Mouse (Mus musculus): ENCODE data around the gene Zxdc. TPM values are rescaled to one million over a fixed set of nuclear protein-coding genes. Genes with fewer than 3 reads are reported as not detected.

Zxdc gene
- polyA plus RNA-seq (2015; fragmentation: Nextera tagmentation; extraction: Ambion mirVana), result 2.6 and 2.7 TPM in 2 replicates

GRCm38 (mm10) chr6:90368976-90369724 is at the start of gene Zxdc:
Zxdc (plus strand) TSS chr6:90369492.
- Histone ChIP-seq H3K9me3 (replicated peaks) (no peaks in the 10 kb centered on the region), H3K4me2 (peak within 1 kb of the TSS; percentile 97), H3K9ac (peak within 1 kb of the TSS; percentile 87), H3K27ac (peak within 1 kb of the TSS; percentile 73), H3K27me3 (no peaks in the 10 kb centered on the region), H3K36me3 (peaks cover 16% of the 10 kb centered on the region), H3K4me3 (replicated peaks) (peak within 1 kb of the TSS; percentile 93), H3K4me1 (replicated peaks) (peaks cover 45% of the 10 kb centered on the region)
- WGBS (ENCODE audit: insufficient replicate concordance), result 4% methylated on average over 41 of the region's 41 CpGs
- peak; percentile 97 for DNase-seq
- ATAC-seq (ENCODE audit: low read depth), result peak; percentile 95

GRCm38 (mm10) chr6:90320429-90320828 is 48.9 kb upstream of the Zxdc start:
- H3K9ac ChIP-seq, result no peak overlapping the region
- 0 out of 2 replicates have a peak, but pooled peaks cover 6% of the 10 kb centered on the region for H3K27me3 ChIP-seq
- no peak overlapping the region for H3K4me2 ChIP-seq
- peaks cover 29% of the 10 kb centered on the region for H3K4me1 ChIP-seq (replicated peaks)
- DNase-seq (no peak), ATAC-seq (ENCODE audit: low read depth) (peak; percentile 72)
- peaks cover 10% of the 10 kb centered on the region; the same call in 1 of the 2 replicates for H3K36me3 ChIP-seq
- no peak overlapping the region for H3K4me3 ChIP-seq (replicated peaks)
- WGBS (ENCODE audit: insufficient replicate concordance), result 46% methylated on average over 5 of the region's 5 CpGs
- H3K9me3 ChIP-seq (replicated peaks), result no peaks in the 10 kb centered on the region
- peak overlapping the region; percentile 72 for H3K27ac ChIP-seq

GRCm38 (mm10) chr6:90321811-90322210 is 47.5 kb upstream of the Zxdc start:
- H3K4me1 ChIP-seq (replicated peaks), result peaks cover 32% of the 10 kb centered on the region
- H3K4me2 ChIP-seq, result no peak overlapping the region
- no peak overlapping the region for H3K9ac ChIP-seq
- 0 out of 2 replicates have a peak, but pooled peaks cover 6% of the 10 kb centered on the region for H3K27me3 ChIP-seq
- no peak for DNase-seq
- no peaks in the 10 kb centered on the region for H3K9me3 ChIP-seq (replicated peaks)
- H3K36me3 ChIP-seq, result no peaks in the 10 kb centered on the region
- H3K4me3 ChIP-seq (replicated peaks), result no peak overlapping the region
- ATAC-seq (ENCODE audit: low read depth), result no peak
- H3K27ac ChIP-seq, result peak overlapping the region; percentile 72
- WGBS (ENCODE audit: insufficient replicate concordance), result 33% methylated on average over 4 of the region's 4 CpGs

- DNase-seq (no peak), ATAC-seq (ENCODE audit: low read depth) (no peak)
- H3K4me3 ChIP-seq (replicated peaks), result peak overlapping the region; percentile 48
- H3K4me1 ChIP-seq (replicated peaks), result peaks cover 32% of the 10 kb centered on the region
- H3K27me3 ChIP-seq, result 0 out of 2 replicates have a peak, but pooled peaks cover 6% of the 10 kb centered on the region
- 55% methylated on average over 3 of the region's 3 CpGs for WGBS (ENCODE audit: insufficient replicate concordance)
- H3K36me3 ChIP-seq, result no peaks in the 10 kb centered on the region
- H3K9me3 ChIP-seq (replicated peaks), result no peaks in the 10 kb centered on the region
- H3K27ac ChIP-seq, result peak overlapping the region; percentile 77; the same call in 1 of the 2 replicates
- no peak overlapping the region for H3K9ac ChIP-seq
- peak overlapping the region; percentile 52 for H3K4me2 ChIP-seq
These were observed 45.3 kb upstream of the Zxdc start for GRCm38 (mm10) chr6:90324026-90324425.

GRCm38 (mm10) chr6:90324463-90324862 is 44.8 kb upstream of the Zxdc start:
- DNase-seq (no peak), ATAC-seq (ENCODE audit: low read depth) (peak; percentile 40; the same call in 1 of the 2 replicates)
- Histone ChIP-seq H3K27me3 (0 out of 2 replicates have a peak, but pooled peaks cover 6% of the 10 kb centered on the region), H3K9ac (peak overlapping the region; percentile 45), H3K9me3 (replicated peaks) (no peaks in the 10 kb centered on the region), H3K4me1 (replicated peaks) (peaks cover 30% of the 10 kb centered on the region), H3K4me2 (peak overlapping the region; percentile 52), H3K4me3 (replicated peaks) (peak overlapping the region; percentile 48), H3K27ac (peak overlapping the region; percentile 77), H3K36me3 (no peaks in the 10 kb centered on the region)
- 40% methylated on average over 3 of the region's 3 CpGs for WGBS (ENCODE audit: insufficient replicate concordance)

- peaks cover 25% of the 10 kb centered on the region for H3K4me1 ChIP-seq (replicated peaks)
- DNase-seq, result no peak
- WGBS (ENCODE audit: insufficient replicate concordance), result 4% methylated on average over 22 of the region's 22 CpGs
- 0 out of 2 replicates have a peak, but pooled peaks cover 6% of the 10 kb centered on the region for H3K27me3 ChIP-seq
- peak within 1 kb of the TSS; percentile 52 for H3K4me2 ChIP-seq
- H3K4me3 ChIP-seq (replicated peaks), result peak within 1 kb of the TSS; percentile 48
- H3K9me3 ChIP-seq (replicated peaks), result no peaks in the 10 kb centered on the region
- peak; percentile 38 for ATAC-seq (ENCODE audit: low read depth)
- no peaks in the 10 kb centered on the region for H3K36me3 ChIP-seq
- peak within 1 kb of the TSS; percentile 45 for H3K9ac ChIP-seq
- H3K27ac ChIP-seq, result peak within 1 kb of the TSS; percentile 77
These were observed 44.3 kb upstream of the Zxdc start, which contains the start of gene Chst13 for GRCm38 (mm10) chr6:90324991-90325390. Chst13 (minus strand) TSS chr6:90325185.

- no peak for DNase-seq
- H3K36me3 ChIP-seq, result no peaks in the 10 kb centered on the region
- ATAC-seq (ENCODE audit: low read depth), result no peak
- H3K27ac ChIP-seq, result no peak overlapping the region
- WGBS (ENCODE audit: insufficient replicate concordance), result 10% methylated on average over 6 of the region's 6 CpGs
- no peak overlapping the region for H3K4me3 ChIP-seq (replicated peaks)
- no peaks in the 10 kb centered on the region for H3K9me3 ChIP-seq (replicated peaks)
- 0 out of 2 replicates have a peak, but pooled peaks cover 6% of the 10 kb centered on the region for H3K27me3 ChIP-seq
- peaks cover 7% of the 10 kb centered on the region; the same call in 1 of the 2 replicates for H3K4me1 ChIP-seq (replicated peaks)
- H3K4me2 ChIP-seq, result no peak overlapping the region
- H3K9ac ChIP-seq, result no peak overlapping the region
These were observed 41.6 kb upstream of the Zxdc start for GRCm38 (mm10) chr6:90327670-90328069.

- Histone ChIP-seq H3K4me3 (replicated peaks) (no peak overlapping the region), H3K4me2 (no peak overlapping the region), H3K27me3 (0 out of 2 replicates have a peak, but pooled peaks cover 4% of the 10 kb centered on the region), H3K9me3 (replicated peaks) (no peaks in the 10 kb centered on the region), H3K9ac (no peak overlapping the region), H3K4me1 (replicated peaks) (peaks cover 7% of the 10 kb centered on the region; the same call in 1 of the 2 replicates), H3K27ac (no peak overlapping the region), H3K36me3 (no peaks in the 10 kb centered on the region)
- DNase-seq, result no peak
- no peak for ATAC-seq (ENCODE audit: low read depth)
- 42% methylated on average over 1 of the region's 1 CpGs for WGBS (ENCODE audit: insufficient replicate concordance)
These were observed 39.3 kb upstream of the Zxdc start for GRCm38 (mm10) chr6:90329953-90330352.

GRCm38 (mm10) chr6:90332561-90333425 is 36.5 kb upstream of the Zxdc start, which contains the start of gene Uroc1:
Uroc1 (plus strand) TSS chr6:90333284.
- H3K4me1 ChIP-seq (replicated peaks), result no peaks in the 10 kb centered on the region
- 0 out of 2 replicates have a peak within 1 kb of the TSS, but pooled peaks have one; percentile 13 for H3K9ac ChIP-seq
- H3K36me3 ChIP-seq, result no peaks in the 10 kb centered on the region
- WGBS (ENCODE audit: insufficient replicate concordance), result 57% methylated on average over 7 of the region's 7 CpGs
- H3K27me3 ChIP-seq, result no peaks in the 10 kb centered on the region
- peak within 1 kb of the TSS; percentile 26; the same call in 1 of the 2 replicates for H3K4me3 ChIP-seq (replicated peaks)
- H3K27ac ChIP-seq, result peak within 1 kb of the TSS; percentile 73
- peak within 1 kb of the TSS; percentile 41 for H3K4me2 ChIP-seq
- ATAC-seq (ENCODE audit: low read depth) (peak; percentile 86), DNase-seq (peak; percentile 6)
- no peaks in the 10 kb centered on the region for H3K9me3 ChIP-seq (replicated peaks)

- H3K9me3 ChIP-seq (replicated peaks), result no peaks in the 10 kb centered on the region
- no peaks in the 10 kb centered on the region for H3K27me3 ChIP-seq
- no peak overlapping the region for H3K27ac ChIP-seq
- peak overlapping the region; percentile 26; the same call in 1 of the 2 replicates for H3K4me3 ChIP-seq (replicated peaks)
- 0 out of 2 replicates have a peak overlapping the region, but pooled peaks have one; percentile 13 for H3K9ac ChIP-seq
- no peaks in the 10 kb centered on the region for H3K36me3 ChIP-seq
- DNase-seq (no peak), ATAC-seq (ENCODE audit: low read depth) (no peak)
- no peaks in the 10 kb centered on the region for H3K4me1 ChIP-seq (replicated peaks)
- WGBS (ENCODE audit: insufficient replicate concordance), result 42% methylated on average over 3 of the region's 3 CpGs
- H3K4me2 ChIP-seq, result peak overlapping the region; percentile 41
These were observed 35.0 kb upstream of the Zxdc start for GRCm38 (mm10) chr6:90334244-90334643.

- Histone ChIP-seq H3K9me3 (replicated peaks) (no peaks in the 10 kb centered on the region), H3K27ac (no peak overlapping the region), H3K27me3 (no peaks in the 10 kb centered on the region), H3K4me1 (replicated peaks) (no peaks in the 10 kb centered on the region), H3K9ac (no peak overlapping the region), H3K36me3 (no peaks in the 10 kb centered on the region), H3K4me2 (no peak overlapping the region), H3K4me3 (replicated peaks) (no peak overlapping the region)
- 71% methylated on average over 2 of the region's 2 CpGs for WGBS (ENCODE audit: insufficient replicate concordance)
- DNase-seq (no peak), ATAC-seq (ENCODE audit: low read depth) (no peak)
These were observed 26.9 kb upstream of the Zxdc start for GRCm38 (mm10) chr6:90342343-90342742.

All from liver, embryonic 13.5 days (tissue).